Mouse (Mus musculus) heart, adult 8-10 months (tissue): ENCODE data around the gene Dtx3. TPM values are rescaled to one million over a fixed set of nuclear protein-coding genes. Genes with fewer than 3 reads are reported as not detected.

Experiments used
- DNase-seq: peaks from one replicate; pipeline ENCODE4 v3.0.0; 2022; ENCODE audit warnings: low spot score
- total RNA-seq, 4 experiments: library from RNA; stranded (reverse); gene quantifications; 2 replicates each; pipeline ENCODE4 v1.2.4; 2022

The Dtx3 gene
- total RNA-seq, 4 experiments from 2014 or later, result 18.1 to 29.6 (median 24.2) TPM

DNA sequence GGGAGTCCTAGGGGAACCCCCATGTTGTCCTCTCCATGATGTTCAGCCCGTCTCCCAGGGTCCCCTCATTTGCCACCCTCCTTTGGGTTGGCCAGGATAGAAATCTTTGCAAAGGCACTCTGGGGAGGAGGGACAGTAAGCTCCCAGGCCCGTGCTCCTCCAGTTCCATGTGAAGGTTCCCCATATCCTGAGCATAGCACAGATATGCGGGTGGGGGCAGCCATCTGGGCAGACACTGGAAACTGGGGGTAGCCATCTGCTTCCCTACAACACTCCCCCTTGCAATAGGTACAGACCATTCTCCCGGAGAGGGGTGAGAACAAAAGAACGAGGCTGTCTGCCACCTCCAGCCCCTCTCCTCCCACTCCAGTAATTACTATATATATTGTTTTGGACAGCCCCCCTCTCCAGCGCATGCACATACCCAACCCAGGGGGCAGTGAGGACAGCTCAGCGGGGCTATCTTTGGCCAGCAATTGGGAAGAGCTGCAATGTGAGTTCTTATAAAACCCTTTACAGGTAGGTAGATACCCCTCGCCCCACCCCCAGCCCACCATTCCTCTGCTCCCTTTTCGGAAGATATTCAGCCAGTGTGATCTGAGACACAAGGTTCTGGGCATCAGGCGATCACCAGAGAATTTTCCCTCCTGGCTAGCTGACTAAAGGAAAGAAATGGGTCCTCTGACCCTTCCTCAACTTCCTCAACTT is 8.0 kb downstream of the Dtx3 start:
- DNase-seq, result no peak

DNA sequence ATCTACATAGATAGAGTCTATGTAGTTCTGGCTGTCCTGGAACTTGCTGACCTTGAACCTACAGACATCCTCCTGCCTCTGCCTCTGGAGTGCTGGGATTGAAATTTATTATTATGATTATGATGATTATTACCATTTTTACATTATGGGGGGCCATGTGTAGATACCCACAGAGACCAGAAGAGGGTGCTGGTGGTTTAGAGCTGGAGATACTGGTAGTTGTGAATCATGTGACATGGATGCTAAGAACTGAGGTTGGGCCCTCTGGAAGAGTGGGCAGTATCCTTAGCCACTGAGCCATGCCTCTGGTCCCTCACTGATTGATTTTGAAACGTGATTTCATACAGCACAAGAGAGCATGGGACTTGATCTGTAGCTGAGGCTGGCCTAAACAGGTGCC is 9.1 kb downstream of the Dtx3 start:
- DNase-seq, result no peak

DNA sequence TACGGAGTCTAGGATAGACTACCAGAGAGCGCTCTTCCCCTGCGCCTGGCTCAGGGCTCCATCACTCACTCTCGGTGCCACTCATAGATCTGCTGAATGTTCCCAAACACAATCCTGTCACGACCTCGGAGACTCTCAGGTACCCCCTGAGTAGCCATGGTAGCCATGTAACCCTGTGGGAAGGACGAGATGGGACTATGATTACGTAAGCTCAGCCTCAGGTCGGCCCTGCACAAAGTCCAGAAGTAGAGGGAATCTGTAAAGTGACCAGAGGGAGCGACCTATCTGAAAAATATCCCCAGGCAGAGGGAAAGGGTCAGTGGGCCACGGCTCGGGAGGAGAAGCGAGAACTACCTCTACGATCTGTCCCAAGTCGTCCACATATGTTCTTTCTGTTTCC is 10.0 kb downstream of the Dtx3 start:
- DNase-seq, result no peak

DNA sequence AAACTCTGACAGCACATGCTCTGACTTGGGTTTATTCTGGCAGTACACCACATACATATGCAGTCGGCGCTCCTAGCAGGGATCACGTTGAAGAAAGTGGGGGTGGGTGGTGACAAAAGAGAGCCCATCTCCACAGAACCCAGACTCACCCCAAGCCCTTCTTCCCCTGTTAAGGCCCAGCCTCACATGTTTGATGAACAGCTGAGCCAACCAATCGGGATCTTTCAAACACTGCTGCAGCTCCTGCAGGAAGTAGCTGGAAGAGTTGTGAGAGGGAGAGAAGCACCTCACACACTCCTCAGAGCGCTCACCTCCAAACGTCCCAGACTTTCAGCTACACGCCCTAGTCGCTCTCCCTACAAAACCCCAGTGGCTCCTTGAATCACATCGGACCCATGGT is 10.4 kb downstream of the Dtx3 start:
- no peak for DNase-seq

DNA sequence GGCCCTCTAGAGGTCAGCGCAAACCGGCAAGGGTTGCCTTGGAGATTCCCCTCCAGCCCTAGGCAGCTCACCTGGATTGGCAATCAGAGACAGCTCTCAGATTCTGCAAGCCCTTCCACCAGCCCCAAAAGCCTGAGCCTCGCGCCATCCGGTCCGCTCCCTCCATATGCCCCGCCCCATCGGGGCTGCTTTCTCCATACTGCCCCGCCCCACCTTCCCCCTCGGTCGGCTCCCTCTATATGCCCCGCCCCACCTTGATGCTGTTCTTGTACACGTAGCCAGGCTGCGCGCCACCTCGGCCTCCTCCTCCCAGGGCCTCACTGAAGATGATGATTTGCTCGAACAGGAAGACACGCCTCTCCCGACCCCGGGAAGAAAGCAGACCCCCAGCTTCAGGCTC is 11.8 kb downstream of the Dtx3 start:
- no peak for DNase-seq

DNA sequence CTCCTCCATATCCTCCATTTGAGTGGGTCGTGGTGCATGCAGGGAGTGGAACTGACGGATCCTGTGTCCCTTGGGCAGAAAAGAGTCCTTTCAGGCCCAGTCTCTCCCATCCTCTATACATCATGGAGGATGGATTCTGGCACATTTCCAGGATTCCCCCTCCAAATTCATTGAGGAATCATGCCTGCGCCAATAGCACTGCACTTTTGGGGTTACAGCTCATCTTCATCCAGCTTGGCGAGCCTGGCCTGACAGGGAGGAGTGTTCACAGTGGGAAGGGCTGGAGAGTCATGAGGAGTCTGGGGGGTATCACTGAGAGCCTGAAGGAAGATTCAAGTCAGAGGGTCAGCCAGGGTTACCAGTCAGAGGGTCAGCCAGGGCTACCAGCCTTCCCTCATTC is 12.9 kb downstream of the Dtx3 start:
- DNase-seq, result no peak

DNA sequence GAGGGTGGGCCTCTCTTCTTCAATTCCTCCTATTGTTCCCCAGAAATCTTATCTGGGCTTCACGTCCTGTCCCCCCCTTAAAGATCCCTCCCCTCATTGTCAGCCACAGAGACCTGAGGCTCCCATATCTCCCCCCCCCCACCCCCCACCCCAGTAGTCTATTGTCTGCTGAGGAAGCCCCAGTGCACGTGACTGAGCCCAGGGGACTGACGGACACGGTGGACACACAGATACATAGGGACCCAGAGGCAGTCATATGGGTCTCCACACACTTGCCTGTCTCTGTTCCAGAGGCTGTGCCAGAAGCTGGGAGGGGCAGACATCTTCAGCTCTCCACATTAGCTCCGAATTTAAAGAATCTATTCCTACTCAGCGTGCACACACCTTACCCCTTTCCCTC is 14.0 kb downstream of the Dtx3 start:
- DNase-seq, result peak; percentile 50

DNA sequence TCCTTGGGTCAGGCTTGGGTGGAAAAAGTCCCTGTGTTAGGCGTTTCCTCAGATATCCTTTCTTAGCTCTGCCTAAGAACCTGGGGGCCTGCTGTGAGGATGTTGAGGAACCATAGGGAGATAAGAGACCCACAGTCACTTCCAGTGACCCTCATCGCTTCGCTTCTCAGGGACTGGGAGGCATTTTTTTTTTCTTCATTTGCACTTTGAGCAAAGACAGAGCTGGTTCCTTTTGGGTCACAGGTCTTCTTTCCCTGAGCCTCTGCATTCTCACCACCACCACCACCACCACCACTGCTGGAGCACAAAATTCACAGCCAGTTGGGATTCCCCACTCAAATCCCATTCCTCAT is 14.9 kb downstream of the Dtx3 start:
- DNase-seq, result no peak

DNA sequence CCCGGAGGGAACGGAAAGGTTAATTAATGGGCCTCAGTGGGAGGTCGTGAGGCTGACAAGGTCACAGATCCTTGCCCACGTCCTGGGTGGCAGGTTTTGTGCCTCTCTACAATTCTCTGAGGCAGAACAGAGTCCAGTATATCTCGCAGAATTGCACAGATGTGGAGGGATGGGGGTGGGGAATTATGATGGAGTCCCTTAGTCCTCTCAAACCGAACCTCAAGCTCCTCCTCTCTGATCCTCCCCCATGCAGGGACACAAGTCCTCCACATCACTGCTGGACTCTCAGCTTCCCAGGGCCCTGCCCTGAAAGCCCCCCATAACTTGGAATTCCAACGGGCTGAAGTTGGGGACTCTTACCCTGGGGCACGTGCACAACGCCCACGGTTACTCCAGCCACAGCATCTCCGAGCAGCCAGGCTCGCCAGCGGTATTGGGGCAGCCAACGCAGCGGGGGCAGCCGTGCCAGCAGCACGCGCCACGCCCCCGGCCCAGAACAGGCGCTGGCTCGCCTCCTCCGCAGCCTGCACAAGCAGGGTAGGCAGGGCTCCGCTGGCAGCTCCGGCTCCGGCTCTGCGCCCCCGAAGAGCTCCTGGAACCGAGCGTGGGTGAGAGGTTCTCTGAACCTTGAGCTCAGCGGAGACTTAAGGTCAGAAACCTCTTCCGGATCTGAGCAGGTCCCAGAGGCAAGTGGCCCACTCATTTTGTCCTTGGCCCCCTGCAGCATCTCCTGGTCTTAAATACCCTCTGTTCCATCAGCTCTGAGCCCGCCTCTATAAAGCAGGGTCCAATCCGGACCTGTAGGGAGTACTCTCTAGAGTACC is 15.4 kb downstream of the Dtx3 start, which contains the start of gene Slc26a10:
Gene Slc26a10 (minus strand): TSS at position 775 of the 824 bp plus-strand sequence.
- DNase-seq, result peak; percentile 58

DNA sequence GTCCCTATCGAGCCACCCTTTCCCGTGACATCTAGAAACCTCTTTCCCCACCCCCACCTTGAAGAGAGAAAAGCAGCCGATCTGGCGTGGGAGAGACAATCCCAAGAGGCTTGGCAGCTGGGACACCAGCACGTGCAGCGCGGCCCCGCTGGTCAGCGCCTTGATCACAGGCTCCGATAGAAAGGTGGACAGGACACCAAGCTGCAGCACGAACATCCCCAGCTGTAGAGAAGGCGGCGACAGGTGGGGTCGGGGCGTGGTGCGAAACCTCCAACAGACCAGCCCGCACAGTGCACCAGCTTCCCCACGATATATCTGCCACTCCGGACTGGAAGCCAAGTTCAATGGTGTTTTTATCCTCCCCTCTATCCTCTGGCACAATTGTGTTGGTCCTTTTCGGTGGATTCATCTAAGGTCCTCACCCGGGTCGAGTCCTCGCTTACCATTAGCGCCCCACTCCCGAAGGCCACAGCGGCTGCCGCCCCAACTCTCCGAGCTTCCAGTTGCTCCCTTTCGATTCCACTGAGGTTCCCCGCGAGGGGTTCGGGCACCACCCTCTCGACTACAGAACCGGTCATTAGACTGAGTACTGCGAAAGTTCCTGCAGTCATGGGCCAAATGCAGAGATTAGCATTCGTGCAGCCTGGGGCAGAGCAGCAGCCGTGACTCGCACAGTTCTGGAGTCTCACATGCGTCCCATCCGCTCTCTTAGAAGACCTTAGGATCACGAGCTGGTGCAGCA is 17.1 kb downstream of the Dtx3 start:
- no peak for DNase-seq

DNA sequence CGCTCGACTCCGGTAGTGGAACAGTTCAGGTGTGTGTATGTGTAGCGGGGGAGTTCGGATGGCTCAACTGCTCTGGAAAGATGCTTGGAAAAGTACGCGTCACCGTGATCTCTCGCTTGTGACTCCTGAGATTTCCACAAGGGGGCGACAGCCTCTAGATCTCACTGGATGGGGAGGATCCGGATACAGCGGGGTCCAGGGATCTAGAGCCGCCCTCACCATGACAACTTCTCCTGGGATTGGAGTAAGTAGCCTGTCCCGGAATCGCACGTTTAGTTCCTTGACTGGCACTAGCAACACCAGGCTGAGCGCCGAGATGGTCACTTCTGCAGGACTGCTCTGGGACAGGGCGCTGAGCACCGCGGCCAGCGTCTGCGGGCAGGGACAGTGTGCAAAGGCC is 17.8 kb downstream of the Dtx3 start:
- peak; percentile 76 for DNase-seq

DNA sequence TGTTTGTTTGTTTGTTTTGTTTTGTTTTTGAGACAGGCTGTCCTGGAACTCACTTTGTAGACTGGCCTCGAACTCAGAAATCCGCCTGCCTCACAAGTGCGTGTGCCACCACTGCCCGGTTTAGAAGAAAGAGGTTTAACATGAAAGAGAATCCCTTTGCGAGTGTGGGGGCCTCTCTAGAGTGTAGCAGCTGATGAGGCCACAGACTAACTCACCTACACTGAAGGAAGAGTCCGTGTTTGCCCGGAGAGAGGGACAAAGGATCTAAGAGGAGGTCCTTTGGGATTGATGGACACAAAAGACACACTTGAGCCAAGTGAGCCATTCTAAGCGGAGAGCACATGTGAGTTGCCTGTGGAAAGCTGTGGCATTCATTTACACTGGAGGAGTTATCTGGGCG is 18.3 kb downstream of the Dtx3 start:
- DNase-seq, result no peak

DNA sequence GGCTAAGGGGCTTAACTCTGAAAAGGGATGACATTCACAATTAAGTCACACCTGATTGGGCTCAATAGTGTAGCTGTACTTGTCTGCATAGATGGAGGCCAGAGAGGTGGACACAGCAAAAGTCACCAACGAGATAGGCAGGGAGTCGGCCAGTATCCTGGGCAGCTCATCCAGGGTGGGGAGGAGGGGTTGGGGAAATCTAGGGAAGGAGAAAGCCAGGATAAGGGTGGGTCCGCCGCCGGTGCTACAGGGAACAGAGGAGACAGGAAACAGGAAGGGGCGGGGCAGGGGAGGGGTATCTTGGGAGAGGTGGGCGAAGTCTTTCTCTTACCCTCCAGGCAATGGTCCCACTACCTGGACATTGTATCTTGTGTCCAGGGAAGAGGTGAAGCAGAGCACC is 18.8 kb downstream of the Dtx3 start:
- DNase-seq, result no peak

DNA sequence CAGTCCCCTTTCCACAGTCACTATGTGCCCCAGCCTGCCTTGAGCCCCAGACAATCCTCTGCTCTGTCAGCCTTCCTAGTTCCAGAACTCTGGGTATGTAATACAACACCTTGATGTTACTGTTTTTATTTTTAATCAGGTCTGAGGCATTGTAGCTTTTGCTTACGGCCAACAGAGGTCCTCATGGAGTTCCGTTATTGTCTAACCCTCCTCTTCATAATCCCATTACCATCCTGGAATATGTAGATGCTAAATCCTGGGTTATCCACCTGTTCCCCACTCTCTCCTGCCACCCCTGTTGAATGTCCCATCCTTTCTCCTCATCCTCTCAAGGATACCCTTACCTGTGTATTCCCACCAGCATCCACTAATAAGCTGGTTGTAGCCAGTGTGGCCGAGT is 19.3 kb downstream of the Dtx3 start:
- no peak for DNase-seq

DNA sequence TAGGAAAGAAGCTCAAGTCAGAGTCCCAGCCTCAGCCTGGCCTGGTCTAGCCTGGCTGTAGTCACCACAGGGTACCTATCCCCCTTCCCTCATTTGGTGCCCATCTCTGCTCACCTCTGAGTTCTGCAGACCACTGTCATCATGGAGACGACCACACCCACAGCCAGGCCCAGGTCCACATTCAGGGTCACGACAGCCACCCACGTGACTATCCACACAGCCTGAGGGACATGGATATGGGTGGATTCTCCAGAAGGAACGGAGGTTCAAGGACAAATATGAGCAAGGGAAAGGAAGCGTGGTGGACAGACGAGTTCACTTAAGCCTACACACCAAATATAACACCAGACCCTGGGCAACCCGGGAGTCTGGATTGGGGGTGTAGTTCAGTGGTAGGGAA is 21.4 kb downstream of the Dtx3 start:
- no peak for DNase-seq

DNA sequence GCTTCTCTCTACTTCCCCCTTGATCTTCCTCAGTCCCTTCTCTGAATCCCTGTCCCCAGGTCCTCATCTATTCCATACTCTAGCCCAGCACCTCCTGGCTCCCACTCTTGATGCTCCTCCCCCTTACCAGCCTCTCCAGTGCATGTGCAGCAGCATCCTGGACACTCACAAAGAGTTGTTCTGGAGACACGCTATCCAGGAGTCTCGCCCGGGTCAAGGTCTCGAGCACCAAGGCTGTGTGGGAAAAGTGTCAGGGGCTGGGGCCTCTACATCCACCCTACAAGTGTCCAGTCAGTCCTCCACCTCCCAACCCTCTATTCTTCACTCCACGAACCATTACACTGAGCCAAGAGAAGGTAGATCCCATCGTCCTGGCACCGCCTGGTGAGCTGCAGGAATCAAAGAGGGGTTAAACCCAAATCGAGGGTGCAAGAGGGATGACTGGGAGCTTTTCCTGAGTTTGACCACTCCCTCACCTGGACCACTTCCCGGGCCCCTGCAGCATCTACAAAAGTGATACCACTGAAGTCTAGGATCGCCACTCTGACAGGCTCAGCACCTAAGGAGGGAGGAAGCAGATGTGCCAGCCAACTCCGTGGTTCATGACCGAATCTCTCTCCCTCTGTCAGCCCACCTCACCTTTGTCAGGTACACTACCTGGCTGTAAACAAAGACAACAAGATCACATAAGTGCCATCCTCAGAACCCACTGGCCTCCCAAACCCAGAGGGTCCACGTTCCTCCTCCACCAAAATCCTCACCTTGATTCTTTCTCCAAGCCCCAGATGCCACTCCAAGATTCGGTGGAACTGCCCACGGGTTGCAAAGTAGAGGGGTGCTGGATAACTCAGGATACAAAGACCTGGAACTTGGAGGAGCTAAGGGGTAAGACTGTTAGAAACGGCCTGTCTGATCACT is 22.1 kb downstream of the Dtx3 start:
- DNase-seq, result no peak

DNA sequence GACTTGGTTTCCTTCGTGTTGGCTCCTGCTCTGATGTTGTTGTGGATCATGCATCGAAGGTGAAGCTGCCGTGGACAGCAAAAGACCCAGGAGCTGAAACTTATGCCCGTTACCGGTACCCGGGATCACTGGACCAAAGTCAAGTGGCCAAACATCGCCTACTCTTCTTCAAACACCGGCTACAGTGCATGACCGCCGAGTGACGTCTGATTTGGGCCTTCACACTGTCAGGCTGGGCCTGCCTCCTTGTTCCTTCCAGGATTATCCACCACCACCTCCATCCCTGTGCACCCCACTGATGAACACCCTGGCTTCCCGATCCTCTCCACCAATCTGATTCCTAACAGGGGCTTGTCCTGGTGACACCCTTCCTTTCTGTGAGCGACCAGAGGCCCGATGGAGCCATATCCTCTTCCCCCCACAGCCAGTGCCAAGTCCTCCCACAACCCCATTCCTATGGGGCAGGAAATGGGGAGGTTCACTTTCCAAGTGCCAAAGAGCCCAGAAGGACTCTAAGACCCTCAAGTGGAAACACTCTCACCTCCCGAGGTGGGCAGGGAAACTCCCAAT is 23.8 kb downstream of the Dtx3 start:
- no peak for DNase-seq

DNA sequence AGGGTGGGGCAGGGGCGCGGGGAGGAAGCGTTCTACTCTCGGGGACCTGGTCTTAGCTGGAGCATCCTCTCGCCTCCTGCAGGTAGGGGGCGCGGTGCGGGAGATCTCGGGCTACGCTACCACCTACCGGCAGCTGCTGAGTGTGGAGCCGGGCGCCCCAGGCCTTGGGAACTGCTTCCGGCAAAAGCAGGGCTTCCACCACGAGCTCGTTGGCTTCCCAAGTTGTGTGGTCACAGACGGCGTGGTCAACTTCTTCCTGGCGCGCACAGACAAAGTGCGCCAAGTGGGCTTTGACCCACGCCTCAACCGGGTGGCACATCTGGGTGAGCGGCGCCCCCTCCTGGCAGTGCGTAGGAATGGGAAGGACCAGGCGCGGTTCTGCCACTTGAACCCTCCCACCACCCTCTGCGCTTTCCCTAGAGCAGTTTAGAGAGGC is 24.7 kb downstream of the Dtx3 start:
- DNase-seq, result peak; percentile 57

DNA sequence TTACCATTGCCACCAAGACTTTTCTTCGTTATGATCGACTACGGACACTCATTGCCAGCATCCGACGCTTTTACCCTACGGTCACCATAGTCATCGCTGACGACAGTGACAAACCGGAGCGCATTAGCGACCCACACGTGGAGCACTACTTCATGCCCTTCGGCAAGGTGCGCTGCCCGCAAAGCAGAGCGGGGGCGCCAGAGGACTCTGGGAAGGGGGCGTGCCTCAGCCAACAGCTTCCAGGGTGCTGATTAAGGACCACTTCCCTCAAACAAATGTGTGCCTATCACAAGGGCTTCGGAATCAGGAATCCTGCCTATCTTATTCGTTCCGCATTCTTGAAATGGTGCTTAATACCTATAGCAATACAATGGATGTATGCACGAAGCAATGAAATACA is 25.5 kb downstream of the Dtx3 start:
- no peak for DNase-seq

DNA sequence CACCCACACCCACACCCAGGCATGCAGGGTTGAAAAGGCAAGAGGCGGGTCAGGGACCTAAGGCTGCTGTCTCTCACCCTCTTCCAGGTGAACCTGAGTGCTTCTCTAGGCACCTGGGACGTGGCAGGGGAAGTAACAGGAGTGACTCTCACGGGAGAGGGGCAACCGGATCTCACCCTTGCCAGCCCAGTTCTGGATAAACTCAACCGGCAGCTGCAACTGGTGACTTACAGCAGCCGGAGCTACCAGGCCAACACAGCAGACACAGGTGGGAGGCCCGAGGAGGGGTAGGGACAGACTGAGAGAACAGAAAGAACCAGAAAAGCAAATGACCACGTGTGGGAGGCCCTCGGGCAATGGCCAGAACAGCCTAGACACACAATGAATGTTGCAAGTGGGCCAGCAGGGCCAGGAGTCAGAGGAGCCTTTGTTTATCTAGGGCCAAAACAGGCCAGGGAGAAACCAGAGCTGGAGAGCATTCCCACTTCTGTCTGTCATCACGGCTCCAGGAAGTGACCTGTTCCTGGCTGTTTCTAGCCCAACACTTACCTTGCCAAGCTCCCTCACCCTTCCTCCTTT is 27.8 kb downstream of the Dtx3 start:
- DNase-seq, result no peak
